Mouse (Mus musculus) activated CD4-positive, CD25-positive, alpha-beta regulatory T cell, adult 4 months (primary cell): ENCODE data around the gene Sfmbt1. TPM values are rescaled to one million over a fixed set of nuclear protein-coding genes. Genes with fewer than 3 reads are reported as not detected.

Experiments used
- ATAC-seq: one replicate; pipeline ENCODE4 v1.8.0; 2017
- polyA plus RNA-seq, 2 experiments: library from polyadenylated mRNA; unstranded; fragments of 100-300 nt; shearing (Covaris generic); gene quantifications; one replicate each; pipeline ENCODE4 v1.2.1; 2017

Gene Sfmbt1
- polyA plus RNA-seq, 2 experiments from 2014 or later, result 6.8 to 8.3 TPM

- peak; percentile 29 for ATAC-seq
Measured at GRCm38 (mm10) chr14:30826174-30827140, 111.8 kb downstream of the Sfmbt1 start.

- ATAC-seq, result no peak
Measured at GRCm38 (mm10) chr14:30827480-30827879, 112.8 kb downstream of the Sfmbt1 start.

DNA sequence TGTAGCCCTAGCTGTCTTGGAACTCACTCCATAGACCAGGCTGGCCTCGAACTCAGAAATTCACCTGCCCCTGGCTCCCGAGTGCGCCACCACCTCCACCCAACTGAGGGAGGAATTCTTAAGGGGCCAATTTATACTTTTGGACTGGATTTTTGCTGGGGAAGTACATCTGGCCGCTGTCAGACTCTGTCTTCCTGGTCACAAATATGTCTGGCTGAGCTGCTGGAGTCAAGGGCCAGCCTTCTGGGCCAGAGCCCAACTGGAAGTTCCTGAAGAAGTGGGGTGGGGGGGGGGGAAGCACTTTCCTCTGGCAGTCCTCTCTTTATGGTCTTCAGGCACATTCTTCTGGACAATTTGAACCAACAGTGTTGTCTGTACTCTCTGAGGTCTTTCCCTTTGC, 113.4 kb downstream of the Sfmbt1 start:
- no peak for ATAC-seq

DNA sequence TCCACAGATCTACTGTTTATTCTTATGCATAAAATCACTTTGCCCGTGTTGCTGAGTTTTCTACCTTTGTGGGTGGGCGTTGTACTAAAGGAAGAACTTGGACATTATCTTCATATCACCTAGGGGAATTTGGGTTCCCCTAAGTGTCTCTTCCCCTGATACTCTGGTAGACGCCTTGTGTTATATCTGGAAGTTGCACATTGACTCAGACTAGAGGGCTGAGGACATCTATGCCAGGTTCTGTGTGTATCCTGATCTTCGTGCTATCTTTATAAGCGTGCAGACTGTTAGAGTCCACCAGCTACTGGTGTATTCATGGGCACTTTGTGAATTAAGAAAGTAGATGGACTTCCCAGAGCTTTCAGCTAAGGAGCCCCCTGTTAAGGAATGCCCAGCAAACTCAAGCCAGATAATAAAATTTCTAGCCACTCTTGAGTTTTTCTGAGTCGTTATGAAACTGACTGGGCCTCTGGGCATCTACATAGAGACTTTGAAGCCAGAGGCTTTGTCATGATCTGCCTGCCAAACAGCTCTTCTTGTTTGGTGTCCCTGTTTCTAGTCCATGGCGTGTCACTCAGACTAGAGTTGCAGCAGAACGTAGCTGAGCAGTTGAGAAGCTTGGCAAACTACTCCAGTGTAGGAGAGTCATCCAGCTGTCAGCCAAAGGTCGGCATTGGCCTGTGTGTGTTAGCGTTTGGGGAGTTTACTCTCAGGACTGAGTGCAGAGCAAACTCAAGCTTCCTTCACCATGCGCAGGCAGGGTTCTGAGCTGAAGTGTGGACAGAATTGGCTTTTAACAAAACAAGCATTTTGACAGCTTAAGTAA, 114.2 kb downstream of the Sfmbt1 start:
- ATAC-seq, result no peak

DNA sequence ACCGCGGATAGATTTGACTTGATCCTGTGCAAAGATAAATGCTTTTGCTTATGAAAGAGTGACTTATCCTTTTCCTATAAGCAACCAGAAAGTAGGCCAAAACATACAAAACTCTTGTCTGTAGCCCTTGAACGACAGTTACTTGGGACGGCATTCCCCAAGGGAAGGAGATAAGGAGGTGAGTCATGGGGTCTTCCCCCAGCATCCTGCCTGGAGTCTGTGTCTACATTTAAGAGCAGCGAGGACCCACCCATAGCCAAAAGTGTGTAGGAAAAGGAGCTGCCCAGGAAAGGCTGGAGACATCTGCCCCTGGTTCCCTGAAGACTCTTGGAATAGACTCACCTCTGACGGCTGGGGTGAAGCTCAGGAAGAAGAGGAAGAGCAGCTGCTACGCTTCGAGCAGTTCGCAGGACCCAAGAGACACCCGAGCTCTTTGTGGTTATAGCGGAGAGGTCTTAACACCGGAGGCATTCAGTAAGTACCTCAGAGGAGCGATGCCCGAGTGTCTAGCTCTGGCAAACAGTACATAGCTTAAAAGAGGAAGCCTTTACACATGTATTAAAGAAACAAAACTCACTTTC, 122.9 kb downstream of the Sfmbt1 start:
- ATAC-seq, result no peak

GRCm38 (mm10) chr14:30843701-30844100, 129.1 kb downstream of the Sfmbt1 start:
- no peak for ATAC-seq

GRCm38 (mm10) chr14:30850504-30850903, 135.9 kb downstream of the Sfmbt1 start:
- no peak for ATAC-seq

DNA sequence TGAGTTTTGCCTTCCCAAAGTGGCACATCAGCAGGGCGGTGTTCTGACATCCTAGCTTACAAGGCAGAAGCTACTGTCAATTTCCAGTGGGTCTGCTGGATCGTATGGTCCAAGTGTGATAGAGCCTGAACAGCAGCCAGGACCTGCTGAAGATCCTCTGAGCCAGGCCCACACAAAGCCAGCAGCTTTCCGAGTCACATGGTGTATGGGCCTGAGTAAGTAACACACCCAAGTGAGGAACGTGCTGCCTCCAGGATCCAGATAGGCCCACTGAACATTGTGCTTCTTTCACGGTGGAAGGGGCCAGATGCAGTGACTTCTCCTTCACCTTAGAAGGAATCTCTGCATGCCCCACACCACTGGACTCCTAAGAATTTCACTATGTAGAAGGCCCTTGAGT, 137.7 kb downstream of the Sfmbt1 start:
- no peak for ATAC-seq

GRCm38 (mm10) chr14:30855316-30855715, 140.7 kb downstream of the Sfmbt1 start:
- no peak for ATAC-seq

- ATAC-seq, result no peak
Measured at GRCm38 (mm10) chr14:30856885-30857507, 142.3 kb downstream of the Sfmbt1 start.

- ATAC-seq, result no peak
Measured at GRCm38 (mm10) chr14:30857990-30858389, 143.3 kb downstream of the Sfmbt1 start.

DNA sequence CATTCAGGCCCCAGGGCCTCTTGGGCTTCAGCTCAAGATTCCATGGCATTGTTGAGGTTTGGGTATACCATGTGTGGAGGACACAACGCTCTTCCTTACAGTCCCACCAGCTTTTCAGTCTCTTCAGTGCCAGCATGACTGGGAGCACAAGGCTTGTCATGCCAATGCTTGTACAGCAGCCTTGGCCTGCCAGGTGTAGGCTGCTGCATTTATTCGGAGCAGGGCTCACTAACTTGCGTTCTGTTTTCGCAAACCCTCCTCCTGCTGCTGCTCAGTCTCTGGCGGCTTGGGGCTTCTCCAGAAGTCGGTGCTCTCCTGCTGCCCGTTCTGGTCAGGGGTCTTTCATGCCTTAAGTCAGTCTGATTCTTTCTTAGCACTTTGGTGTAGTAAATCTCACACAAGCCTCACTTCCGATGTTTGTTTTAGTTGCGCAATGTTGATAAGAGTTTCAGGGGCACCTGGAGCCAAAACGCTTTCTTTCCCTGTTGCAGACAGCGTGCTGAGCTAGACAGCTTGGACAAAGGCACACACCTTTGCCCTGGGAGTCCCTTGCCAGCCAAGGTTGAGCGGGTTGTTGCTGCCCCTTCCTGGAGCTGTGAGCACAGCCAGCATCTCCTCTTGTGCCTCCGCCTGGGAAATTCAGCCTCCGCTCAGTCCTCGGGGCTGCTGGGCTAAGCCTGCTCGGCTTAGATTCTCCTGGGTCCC, 146.9 kb downstream of the Sfmbt1 start:
- ATAC-seq, result no peak

DNA sequence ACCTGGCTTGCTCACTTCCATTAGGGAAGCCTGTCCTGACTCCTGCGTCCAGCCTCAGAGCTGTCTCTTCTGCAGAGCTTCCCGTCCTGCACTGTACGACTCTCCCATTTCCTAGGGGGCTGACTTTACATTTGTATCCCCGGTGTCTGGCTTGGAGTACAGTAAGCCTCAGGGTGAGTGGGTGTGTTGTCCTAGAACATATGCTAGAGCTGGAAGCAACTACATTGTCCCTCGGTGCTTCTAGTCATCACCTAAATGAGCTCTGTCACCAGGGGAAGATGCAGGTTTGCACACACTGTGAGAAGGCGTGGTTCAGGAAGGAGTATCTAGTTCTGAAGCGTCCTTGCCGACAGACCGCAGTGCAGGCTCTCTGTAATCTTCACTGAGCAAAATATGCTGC, 147.7 kb downstream of the Sfmbt1 start:
- no peak for ATAC-seq

- no peak for ATAC-seq
Measured at GRCm38 (mm10) chr14:30865311-30865710, 150.7 kb downstream of the Sfmbt1 start.

DNA sequence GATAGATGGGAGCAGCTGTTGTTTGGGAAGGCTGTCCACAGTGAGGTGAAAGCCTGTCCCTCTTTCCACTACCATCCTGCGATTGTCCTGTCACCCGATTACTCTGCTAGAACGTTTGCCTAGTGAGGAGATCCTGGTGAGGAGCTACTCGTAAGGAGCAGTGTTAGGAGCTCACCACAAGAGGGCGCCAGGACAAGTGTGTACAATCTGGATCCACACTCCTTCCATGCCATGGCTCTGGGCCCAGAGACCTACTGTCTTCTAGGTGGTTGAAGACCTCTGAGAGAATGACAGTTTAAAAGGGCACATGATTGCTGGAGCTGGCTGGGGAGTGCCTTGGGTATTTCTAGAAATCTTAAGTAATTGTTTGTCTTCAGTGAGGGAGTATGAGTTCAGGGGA, 152.4 kb downstream of the Sfmbt1 start:
- no peak for ATAC-seq

GRCm38 (mm10) chr14:30868826-30869225, 154.2 kb downstream of the Sfmbt1 start:
- no peak for ATAC-seq

DNA sequence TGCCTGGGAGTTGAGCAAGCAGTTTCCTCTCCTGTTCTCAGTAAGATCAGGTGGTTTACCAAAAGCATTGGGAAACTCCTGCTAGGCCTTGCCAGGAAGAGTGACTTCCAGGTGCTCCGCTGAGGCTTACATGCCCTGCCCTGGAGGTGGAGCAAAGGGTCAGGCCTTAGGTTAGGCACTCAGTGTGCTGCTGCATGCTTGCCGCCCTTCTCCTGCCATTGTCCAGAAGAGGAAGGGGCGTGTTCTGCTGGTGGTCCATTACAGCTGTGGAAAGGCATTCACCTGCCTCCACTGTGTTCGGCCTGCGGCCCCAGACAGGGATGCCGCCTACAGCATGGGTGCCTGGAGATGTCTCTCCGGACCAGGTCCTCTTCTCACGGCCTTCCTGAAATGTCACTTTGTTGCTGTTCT, 154.7 kb downstream of the Sfmbt1 start:
- no peak for ATAC-seq

DNA sequence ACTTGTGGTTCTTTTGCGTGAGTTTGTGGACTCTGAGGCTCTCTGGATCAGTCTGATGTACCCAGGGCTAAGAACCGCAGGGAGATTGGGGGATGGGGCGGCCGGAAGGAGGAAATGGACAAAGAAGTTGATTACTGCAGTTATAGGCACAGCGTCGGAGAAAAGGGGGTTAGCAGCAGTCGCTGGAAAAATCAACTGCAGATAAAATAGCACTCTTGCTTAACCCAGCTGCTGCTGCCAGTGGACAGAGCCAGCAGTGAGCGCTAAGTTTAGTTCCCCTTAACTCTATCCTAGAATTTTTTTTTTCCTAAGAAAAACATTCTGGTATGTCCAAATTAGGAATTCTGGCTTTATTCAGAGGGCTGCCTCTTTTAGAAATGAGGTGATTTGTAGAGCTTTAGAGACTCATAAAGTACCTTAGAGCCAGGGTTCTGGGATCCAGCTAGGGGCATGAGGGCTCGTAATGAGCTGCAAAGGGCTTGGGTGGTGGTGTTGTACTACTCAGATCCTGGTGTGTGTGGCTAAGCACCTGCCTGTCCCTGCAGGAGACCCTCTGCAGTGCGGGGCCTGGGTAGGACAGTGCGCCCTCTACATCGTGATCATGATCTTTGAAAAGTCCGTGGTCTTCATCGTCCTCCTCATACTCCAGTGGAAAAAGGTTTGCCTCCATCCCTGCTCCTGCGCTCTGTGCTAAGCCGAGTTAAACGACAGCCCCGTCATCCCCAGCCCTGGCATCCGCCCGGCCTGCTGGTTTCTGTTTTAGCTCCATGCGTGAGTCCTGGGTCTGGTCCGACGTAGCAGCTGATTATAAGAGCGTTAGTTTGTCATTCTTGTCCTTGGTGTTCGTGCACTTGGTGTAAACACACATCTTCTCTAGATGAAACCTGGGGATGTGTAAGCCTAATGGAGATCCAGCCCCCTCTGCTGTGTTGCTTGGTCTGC, 155.8 kb downstream of the Sfmbt1 start:
- ATAC-seq, result no peak
